Mouse (Mus musculus): ENCODE results near the gene Rbx1.
A peak's percentile ranks its signal among the peaks of the same experiment; 100 is the strongest.
"Not testable (repeated sequence)": the region's sequence is repeated elsewhere in the genome, so short reads cannot be mapped to it uniquely, and the experiment has no call there.

The Rbx1 gene

DNA sequence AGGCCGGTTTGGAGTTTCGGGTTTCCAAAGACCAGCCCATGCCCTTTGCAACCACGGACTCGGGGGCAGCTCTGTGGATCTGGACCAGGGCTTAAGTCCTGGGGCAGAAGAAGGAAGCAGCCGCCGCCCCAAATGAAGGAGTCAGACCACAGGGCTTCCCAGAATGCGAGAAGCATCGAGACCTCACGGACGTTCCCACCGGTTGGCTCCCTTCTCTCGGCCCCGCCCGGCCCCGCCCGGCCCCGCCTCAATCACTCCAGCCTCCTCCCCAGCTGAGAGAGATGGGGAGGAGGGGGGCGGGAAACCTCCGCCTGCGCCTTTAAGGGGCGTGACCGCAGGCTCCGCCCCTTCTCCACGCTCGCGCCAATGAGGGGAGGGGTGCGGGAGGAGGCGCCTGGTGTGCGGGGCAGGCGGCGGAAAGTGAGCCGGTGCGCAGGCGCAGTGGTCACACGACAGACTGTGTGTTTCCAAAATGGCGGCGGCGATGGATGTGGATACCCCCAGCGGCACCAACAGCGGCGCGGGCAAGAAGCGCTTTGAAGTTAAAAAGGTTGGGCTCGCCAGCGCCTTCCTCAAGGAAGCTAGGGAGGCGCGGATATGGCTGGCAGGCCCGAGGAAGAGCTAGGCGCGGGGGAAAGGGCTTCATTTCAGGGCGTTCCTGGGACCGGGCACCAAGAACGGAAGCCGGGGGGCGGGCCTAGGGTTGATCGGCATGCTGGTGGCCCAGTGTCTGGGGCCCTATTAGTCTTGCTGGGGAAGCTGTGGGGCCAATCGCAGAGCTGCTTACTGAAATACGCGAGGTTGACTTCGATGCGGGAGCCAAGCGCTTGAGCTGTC is at the start of gene Rbx1:
Gene Rbx1 (plus strand): TSS at position 396 of the 837 bp plus-strand sequence.
- DNase-seq (ENCODE audit: low read depth in 2 of 2, low spot score in 2 of 2): peak; percentile 99

DNA sequence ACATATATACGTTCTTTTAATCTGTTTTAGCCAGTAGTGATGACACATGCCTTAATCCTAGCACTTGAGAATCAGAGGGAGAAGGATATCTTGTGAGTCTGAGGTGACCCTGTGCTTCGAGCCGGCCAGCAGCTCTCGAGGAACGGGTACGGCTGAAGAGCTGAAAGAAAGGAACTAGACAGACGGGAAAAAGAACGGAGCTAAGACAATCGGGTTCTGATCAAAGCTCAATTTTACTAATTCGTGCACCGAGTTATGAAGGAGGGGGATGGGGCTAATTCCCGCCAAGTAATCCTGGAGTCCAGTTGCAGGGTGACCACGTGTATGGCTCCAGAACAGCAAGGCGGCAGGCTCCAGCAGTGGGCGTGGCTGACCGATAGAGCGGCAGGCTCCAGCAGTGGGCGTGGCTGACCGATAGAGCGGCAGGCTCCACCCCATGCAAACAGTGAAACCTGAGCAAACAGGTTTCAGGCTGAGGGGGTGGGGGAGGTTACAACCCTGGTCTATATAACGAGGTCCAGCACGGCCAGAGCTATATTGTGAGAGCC is 49.3 kb upstream of the Rbx1 start:
- peak; percentile 10 to 40 for DNase-seq (ENCODE audit: low read depth in 2 of 2, low spot score in 2 of 2)

DNA sequence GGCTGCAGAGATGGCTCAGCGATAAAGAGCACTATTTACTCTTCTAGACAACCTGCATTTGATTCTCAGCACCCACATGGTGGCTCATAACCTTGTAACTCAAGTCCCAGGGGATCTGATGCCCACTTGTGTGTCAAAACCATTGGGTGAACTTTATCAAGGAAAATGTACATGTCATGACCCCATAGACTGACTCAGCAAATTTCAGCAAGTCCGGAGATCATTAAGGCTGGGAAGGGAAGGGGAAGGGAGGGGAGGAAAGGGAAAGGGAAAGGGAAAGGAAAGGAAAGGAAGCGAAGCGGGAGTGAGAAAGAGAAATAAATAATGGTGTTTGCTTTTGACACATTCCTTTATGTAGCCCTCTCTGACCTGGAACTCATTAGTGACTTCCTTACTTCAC is 48.0 kb upstream of the Rbx1 start:
- DNase-seq (ENCODE audit: low read depth in 2 of 2, low spot score in 2 of 2): no peak

DNA sequence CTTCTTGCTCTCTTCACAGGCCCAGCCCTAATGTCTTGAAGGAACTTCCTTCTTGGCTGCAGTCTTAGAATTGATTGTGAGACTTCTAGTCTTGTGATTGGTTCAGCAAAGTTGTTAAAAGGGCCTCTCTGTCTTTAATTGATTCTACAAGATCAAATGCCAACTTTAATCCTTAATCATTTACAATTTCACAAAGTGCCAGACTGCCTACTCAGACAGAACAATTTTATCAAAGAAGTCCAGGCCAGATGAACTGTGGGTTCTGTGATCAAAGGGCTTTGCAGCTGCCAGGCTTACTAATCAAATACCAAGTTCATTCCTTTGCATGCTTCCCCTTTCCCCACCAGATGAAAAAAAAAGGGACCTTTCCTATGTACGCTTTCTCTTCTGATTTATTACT is 44.6 kb upstream of the Rbx1 start:
- DNase-seq (ENCODE audit: low read depth in 2 of 2, low spot score in 2 of 2): no peak

DNA sequence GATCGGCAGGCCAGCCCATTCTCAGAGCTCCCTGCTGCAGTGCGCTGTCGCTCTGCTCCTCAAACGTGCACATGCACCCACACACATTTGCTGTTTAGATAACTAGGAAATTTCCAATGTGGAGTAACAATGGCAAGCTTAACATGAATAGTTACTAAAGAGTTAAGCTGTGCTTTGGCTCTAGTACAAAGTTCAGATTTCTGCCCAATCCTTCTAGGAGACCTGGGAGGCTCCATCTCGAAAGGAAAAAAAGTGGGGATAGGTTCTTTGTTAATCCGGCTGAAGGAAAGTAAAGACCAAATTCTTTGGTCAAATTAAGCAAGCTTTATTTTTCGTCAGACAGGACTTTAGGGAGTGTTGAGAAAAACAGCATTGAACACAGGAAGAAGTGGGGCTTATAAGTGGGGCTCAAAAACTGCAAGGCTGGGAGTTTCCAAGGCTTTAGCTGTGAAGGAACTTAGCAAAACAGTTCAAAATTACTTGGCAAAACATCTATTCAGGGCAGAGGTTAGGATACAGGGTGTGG is 43.9 kb upstream of the Rbx1 start:
- DNase-seq (ENCODE audit: low read depth in 2 of 2, low spot score in 2 of 2): no peak

DNA sequence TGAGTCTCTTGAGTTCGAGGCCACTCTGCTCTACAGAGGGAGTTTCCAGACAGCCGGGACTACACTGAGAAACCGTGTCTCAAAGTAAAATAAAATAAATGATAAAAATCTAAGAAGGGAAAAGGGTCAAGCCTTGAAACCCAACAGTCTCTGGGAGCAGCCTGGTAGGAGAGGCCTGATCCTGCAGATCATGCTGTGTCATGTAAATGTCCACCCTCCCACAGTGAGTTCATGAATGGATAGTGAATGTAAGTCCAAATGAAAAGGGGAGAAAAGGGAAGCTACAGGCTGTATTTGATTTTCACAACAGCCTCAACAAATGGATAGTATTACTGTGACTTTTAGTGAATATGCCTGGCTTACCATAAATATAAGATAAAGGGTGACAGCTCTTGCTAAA is 40.8 kb upstream of the Rbx1 start:
- no peak for DNase-seq (ENCODE audit: low read depth in 2 of 2, low spot score in 2 of 2)

DNA sequence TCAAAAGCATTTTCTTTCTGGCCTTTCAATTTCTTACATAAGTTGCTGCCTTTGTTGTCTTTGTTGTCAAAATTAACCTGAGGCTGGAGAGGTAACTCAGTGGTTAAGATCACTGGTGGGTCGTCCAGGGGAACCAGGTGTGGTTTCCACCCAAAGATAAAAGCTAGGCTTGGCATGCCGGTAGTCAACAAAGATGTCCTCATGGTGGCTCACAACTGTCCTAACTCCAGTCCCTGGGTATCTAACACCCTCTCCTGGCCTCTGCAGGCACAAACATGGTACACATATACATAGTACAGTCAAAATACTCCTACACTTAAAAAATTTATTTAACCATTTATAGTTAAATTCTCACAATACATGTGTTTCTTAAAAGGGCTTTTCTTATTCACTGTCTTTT is 38.1 kb upstream of the Rbx1 start:
- no peak for DNase-seq (ENCODE audit: low read depth in 2 of 2, low spot score in 2 of 2)

DNA sequence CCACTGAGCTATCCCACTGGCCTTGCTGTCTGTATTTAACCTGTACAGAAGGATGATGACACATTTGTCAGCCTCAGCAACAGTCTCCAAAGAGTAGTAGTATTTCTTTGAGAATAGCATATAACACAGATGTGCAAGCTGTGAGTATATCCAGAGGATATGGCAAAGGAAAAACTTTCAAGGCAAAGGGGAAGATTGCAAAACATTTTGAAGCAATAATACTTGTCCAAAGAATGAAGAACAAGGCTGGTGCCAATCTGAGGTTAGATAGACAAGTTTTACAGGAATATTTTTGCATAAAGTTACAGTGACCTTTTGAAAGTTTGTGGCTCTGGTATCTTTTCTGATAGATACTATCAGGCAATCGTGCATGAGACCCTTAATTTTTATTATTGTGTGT is 34.9 kb upstream of the Rbx1 start:
- DNase-seq (ENCODE audit: low read depth in 2 of 2, low spot score in 2 of 2): no peak

DNA sequence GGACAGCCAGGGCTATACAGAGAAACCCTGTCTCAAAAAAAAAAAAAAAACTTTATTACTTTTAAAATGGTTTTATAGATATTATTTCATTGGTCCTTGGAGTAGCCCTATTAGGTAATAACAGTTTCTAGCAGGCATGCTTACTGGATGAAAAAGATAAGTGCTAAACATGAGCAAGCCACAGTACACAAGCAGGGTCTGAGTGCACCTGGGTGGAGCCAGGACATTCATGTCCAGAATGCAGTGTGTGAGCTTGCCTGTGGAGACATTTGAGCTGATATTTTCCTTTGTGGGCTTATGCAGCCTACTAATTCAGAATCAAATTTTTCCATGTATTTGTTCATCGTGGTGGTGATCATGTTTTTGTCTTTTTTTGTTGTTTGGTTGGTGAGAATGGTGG is 27.8 kb upstream of the Rbx1 start:
- DNase-seq (ENCODE audit: low read depth in 2 of 2, low spot score in 2 of 2): no peak

DNA sequence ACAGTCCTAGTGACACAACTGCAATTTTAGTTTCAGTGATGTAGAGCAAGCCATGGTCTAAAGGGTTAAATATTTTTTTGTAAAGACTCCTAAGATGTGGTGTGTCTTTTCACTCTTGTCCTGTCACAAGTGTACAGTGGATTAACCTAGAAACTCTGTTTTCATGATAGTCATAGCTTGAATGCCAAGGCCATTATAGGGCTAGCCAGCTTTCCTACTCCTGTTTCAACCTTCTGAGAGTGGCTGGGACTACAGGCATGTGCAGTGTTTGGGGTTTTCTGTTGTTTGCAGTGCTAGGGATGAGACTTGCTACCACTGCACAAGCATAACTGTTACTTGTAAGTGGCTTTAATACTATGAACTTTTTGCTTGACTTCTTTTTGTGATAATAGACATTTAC is 26.9 kb upstream of the Rbx1 start:
- no peak for DNase-seq (ENCODE audit: low read depth in 2 of 2, low spot score in 2 of 2)

DNA sequence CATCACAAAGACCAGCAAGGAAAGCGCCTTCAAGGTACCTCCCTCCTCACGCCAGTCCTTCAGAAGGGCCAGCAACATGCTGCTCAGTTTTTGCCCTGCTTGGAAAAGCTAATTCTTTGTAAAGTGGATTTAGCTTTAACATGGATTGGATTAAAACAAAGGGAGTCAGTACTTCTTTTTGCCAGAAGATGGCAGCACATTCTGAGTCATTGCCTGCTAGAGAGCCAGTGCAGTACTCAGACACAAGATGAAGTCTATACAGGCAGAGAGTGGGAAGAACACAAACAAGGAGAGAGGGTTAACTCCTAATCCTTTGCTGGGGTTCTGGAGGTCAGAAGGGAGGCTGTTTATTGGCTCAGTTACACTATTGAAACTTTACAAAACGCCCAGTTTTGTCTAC is 17.6 kb upstream of the Rbx1 start:
- DNase-seq (ENCODE audit: low read depth in 2 of 2, low spot score in 2 of 2): peak; percentile 61 to 69

DNA sequence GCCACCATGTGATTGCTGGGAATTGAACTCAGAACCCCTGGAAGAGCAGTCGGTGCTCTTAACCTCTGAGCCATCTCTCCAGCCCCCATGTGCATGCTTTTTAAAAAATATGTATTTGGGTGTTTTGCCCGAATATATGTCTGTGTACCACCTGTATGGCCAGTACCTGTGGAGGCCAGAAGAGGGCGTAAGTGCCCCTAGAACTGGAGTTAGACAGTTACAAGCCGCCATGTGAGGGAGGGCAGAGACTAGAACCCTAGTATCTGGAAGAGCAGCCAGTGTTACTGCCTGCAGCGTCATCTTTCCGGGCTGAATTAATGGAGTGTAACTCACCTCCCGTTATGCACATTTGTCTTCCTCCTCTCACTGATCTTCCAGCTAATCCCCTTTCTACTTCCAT is 4.6 kb upstream of the Rbx1 start:
- DNase-seq (ENCODE audit: low read depth in 2 of 2, low spot score in 2 of 2): no peak

DNA sequence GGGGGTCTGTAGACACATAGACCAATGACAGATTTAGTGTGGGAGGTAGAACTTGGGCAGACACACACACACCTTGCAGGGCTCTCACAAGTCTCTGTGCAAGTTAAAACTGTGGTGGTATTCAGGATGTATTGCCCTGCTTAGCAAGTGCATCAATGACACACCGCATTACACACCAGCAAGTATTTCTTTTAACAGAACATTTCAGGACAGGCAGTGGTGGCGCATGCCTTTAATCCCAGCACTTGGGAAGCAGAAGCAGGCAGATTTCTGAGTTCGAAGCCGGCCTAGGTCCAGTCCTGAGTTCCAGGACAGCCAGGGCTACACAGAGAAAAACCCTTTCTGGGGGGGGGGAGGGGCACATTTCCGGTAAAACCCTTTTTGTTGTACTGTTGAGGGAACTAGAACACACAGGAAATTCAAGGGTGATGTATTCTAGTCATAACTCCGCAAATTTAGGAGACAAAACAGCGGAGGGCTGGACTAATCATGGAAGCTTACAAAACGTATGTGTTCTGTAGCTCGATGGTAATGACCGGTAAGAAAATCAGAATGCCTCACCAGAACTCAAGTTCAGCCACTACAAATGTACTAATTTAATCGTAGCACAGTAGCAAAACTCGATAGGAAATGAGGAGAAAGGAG is 958 bp upstream of the Rbx1 start:
- no peak for DNase-seq (ENCODE audit: low read depth in 2 of 2, low spot score in 2 of 2)

DNA sequence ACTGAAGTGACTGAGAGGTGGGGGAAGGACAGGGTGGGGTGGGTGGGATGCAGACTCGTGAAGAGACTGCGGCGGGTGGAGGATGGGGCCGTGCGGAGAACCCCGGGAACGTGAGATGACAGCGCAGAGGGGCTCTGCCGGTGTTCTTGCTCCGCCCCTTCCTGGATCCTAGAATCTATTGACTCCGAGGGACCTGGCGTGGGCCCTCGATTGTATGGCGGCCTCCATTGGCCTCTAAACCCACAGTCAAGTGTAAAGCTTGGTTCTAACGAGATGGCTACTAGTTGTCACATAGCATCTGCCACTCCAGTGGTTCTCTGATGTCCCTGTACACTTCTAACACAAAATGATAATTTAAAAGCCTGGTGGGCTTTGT is 630 bp downstream of the Rbx1 start:
- no peak for DNase-seq (ENCODE audit: low read depth in 2 of 2, low spot score in 2 of 2)

DNA sequence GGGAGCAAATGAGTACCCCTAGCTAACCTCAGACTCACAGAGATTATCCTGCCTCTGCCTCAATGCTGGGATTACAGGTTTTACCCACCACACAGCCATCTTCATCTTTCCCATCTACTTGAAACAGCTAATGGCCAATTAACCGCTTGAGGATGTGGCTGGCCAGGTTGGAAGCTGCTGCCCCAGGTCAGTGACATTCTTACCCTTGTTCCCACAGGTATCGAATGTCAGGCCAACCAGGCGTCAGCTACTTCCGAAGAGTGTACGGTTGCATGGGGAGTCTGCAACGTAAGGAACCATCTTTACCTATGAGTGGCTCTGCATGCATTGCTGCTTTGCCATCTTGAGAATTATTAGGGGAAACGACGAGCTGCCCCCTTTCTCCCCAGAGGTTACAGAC is 4.6 kb downstream of the Rbx1 start:
- no peak for DNase-seq (ENCODE audit: low read depth in 2 of 2, low spot score in 2 of 2)

DNA sequence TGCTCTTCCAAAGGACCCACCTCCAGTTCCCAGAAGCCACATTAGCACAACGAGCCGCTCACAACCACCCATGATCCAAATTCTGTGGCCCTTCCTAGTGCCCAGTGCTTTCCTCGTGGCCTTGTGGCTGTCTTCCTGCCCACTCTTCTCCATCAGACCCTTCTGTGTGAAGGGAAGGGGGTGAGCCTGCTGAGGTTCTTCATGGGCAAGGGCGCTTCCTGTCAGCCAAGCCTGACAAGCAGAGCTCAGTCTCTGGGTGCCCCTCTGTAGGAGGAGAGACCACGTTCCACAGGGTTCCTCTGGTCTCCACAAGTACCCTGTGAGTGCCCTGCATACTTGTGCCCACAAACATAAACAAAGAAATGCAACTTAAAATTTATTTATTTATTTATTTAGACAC is 6.2 kb downstream of the Rbx1 start:
- DNase-seq (ENCODE audit: low read depth in 2 of 2, low spot score in 2 of 2): no peak

DNA sequence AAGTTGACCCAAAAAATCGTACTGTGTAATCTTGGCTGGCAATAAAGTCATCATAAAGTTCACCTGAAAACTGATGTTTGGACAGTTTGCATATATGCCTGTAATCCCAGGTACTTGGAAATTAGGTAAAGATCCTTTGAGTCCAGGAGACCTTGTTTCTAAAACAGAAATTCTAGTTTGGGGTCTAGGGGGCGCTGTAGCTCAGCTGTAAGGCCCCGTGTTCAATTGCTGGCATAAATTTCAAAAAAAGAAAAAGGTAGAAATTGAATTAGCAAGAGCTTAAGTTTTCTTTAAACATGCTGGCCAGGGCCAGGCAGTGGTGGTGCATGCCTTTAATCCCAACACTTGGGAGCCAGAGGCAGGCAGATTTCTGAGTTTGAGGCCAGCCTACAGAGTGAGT is 9.6 kb downstream of the Rbx1 start:
- peak; percentile 31 to 62 for DNase-seq (ENCODE audit: low read depth in 2 of 2, low spot score in 2 of 2)

DNA sequence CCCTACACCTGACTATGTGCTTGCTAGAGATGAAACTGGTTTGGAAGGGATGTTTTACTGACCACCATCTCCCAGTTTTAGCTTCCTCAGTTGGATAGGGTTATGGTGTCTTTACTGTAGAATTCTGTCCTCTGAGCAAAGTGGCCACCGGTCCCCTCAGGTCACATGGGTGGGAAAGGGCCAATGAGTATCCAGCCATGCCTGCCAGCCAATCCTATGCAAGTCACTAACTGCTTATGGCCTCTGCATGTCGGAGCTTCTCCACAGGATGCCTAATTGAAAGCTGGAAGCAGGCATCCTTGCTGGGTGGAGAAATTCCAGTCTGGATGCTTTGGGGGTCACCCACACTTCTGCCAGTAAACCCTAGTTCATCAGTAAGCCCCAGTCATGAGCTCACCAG is 10.5 kb downstream of the Rbx1 start:
- no peak for DNase-seq (ENCODE audit: low read depth in 2 of 2, low spot score in 2 of 2)

DNA sequence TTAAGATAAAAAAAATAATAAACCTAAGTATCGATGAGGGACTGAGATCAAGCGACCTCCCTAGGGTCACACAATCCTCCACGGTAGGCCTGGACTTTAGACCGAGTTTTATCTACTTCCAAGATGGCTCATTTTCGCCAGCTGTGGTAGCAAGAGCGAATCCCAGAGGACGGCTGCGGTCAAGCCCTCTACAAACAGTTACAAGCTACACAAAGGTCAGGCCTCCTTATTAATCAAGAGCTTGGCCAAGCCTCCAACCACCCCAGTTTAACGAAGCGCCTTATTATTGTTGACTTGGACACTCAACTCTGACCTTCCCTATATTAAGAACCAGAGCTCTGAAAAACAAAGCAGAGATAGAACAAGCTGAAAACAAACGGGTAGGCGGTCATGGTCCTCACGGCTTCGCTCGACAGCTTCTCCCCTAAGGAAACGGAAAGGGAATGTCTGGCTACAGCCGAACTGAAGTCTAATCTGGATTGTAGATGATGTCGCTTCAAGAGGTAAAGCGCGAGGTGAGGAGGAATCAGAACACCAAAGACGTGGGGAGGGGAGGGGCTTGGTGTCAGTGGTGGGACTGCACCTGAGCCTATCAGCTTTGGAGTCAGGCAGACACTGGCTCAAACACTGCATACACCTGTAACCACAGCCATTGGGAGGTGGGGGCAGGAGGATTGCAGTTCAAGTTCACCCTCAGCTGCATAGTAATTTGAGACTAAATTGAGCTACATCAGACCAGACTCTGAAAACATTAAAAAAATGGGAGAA is 13.5 kb downstream of the Rbx1 start:
- DNase-seq (ENCODE audit: low read depth in 2 of 2, low spot score in 2 of 2): no peak

DNA sequence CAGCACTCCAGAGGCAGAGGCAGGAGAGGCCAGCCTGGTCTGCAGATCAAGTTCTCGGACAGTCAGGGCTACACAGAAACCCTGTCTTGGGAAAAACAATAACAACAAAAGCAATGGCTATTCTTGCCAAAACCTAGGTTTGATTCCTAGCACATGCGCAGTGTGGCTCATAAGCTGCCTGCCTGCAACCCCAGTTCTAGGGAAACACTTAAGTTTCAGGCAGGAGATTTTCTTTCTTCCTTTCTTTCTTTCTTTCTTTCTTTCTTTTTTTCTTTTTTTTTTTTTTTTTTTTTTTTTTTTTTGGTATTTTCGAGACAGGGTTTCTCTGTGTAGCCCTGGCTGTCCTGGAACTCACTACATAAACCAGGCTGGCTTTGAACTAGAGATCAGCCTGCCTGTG is 14.2 kb downstream of the Rbx1 start:
- not testable (repeated sequence) for DNase-seq (ENCODE audit: low read depth in 2 of 2, low spot score in 2 of 2)

DNA sequence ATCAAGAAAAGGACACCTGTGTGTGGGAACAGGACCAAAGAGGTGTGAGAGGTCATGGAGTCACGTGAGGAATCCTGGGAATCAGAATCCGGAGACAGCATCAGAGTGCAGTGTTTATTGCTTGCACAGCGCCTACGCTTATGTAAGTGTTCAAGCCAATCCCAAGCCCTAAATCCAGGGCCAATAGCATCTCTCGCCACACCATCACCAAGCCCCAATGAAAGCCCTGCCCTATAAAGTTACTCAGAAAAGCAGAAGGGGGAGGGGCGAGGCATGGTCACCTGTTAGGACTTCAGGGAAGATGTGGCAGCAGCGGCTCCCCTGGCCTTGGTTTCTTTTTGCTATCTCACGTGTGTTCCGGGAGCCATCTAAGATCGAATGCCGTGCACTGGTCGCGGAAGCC is 14.9 kb downstream of the Rbx1 start:
- DNase-seq (ENCODE audit: low read depth in 2 of 2, low spot score in 2 of 2): peak; percentile 33 to 54

DNA sequence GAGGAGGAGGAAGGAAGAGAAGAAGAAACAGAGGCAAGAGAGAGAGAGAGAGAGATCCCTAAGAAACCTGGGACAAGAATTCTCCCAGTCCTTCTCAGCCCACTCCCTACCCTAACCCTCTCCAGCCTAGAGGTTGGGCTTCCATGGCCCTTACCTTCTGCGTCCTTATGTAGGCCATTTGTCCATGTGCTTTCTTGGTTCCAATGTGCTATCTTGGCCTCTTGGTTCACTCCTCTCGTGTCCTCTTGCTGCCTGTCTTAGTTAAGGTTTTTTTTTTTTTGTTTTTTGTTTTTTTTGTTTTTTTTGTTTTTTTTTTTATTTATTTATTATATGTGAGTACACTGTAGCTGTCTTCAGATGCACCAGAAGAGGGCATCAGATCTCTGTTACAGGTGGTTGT is 16.9 kb downstream of the Rbx1 start:
- no peak for DNase-seq (ENCODE audit: low read depth in 2 of 2, low spot score in 2 of 2)

Data from CD8-positive naive resting alpha-beta T cell, adult 2 months (primary cell).